Mouse (Mus musculus): ENCODE data around the gene Tnnt2. TPM values are rescaled to one million over a fixed set of nuclear protein-coding genes. Genes with fewer than 3 reads are reported as not detected.
A peak's percentile ranks its signal among the peaks of the same experiment; 100 is the strongest.

Tnnt2 gene
- total RNA-seq (2021): 1,000 to 10,000 TPM; 7,447 to 7,490 TPM

DNA sequence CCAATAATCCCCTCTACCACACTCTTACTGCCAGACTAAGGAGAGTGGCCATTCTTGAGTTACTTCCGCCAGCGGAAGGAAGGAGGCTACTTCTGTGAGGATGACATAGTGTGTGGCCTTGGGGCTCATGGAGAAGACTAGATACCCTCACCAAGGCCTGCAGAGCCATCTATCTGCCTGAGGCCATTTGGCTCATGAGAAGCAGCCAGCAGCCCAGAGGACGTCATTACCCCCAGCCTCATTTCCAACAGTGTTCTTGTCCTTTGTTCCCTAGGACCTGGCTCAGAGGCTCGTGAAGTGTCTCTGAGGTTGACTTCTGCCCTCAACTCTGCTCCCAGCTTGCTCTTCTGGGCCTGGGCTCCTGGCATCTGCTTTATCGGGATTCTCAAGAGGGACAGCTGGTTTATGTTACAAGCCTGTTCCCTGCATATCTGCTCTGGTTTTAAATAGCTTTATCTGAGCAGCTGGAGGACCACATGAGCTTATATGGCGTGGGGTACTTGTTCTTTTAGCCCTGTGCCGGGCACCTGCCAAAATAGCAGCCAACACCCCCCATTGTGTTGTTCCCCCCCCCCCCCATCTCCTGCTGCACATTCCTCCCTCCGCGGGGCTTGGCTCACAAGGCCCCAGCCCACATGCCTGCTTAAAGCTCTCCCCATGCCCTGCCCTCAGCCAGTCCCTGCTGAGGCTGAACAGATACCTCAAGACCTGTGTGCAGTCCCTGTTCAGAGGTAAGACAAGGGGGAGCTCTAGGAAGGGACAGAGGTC is at the start of gene Tnnt2:
TSS of gene Tnnt2 (plus strand) at position 639 of the 768 bp plus-strand sequence.
- peak; percentile 82 to 83 for DNase-seq
- intact Hi-C loops (cut with DNase I): no loop called here

GRCm38 (mm10) chr1:135787799-135788198 is 48.4 kb upstream of the Tnnt2 start:
- peak; percentile 85 to 91 for DNase-seq
- intact Hi-C loops (cut with DNase I): no loop called here

DNA sequence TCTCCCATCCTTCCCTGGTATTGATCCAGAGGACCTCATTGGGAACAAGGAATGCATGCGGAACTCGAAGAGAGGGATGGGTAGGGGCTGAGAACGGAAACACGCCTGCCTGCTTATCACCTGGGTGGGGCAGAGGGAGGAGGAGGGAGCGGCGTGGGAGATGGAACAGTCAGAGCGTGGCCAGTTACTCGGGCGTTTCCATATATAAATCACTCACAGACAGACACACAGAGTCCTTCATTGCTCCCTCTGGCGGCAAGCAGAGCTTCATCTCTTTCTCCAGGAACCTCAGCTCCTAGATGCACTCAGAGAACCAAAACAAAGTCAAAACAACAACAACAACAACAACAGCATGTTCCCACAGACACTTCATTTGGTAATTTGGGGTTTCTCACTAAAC is 47.4 kb upstream of the Tnnt2 start:
- intact Hi-C loops (cut with DNase I): no loop called here
- DNase-seq: peak in 1 of 2 experiments; percentile 64

GRCm38 (mm10) chr1:135789815-135790214 is 46.3 kb upstream of the Tnnt2 start:
- intact Hi-C loops (cut with DNase I): loop anchor here (5.0 kb wide), 1 partner anchor 37 kb away; no protein-coding TSS in a partner anchor
- DNase-seq: peak; percentile 82 to 91

- intact Hi-C loops (cut with DNase I): loop anchor here (5.0 kb wide), 1 partner anchor 35 kb away; no protein-coding TSS in a partner anchor
- DNase-seq: no peak
Measured at GRCm38 (mm10) chr1:135792143-135792939, 43.8 kb upstream of the Tnnt2 start.

GRCm38 (mm10) chr1:135793370-135794215 is 42.6 kb upstream of the Tnnt2 start:
- intact Hi-C loops (cut with DNase I): loop anchor here (5.0 kb wide), 1 partner anchor 34 kb away; no protein-coding TSS in a partner anchor
- DNase-seq: peak; percentile 54 to 61

DNA sequence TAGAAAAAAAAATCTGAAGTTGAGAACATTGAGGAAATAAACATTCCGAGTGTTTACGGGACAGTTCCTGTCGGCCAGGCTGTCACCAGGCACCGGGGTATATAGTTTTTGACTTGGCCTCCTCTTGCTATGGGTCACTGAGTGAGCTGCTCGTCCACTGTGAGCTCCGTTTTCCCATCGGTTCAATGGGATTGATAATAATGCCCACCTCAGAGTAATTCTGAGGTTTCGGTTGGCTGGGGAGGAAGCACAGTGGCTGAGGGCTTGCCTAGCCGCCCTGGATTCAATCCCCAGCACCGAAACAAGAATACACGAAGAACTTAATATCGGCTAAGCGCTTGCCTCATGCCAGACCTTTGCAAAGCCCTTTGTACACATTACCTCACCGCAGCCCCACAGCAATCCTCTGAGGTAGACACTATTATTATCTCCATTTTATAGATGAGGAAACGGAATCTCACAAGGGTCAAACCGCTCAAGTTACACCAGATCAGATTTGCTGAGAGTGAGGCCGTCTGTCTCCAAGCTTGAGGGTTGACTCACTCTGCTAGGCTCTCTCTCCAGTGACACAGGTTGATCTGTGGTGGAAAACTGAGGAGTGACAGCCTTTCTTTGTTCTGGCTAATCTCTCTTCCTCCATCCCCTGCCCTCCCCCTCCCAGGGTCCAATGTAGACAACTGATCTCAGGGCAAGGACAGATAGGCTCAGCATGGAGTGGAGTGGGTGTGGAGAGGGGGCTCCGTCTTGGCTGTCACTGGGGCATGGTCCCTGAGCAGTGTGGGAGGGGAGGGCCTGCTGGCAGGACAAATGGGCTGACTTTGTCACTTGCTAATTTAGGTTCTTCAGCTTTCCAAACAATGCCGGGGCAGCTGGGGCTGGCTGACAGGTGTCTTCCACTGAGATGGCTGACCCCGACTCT is 41.7 kb upstream of the Tnnt2 start:
- intact Hi-C loops (cut with DNase I): loop anchor here (5.0 kb wide), 1 partner anchor 33 kb away; no protein-coding TSS in a partner anchor
- DNase-seq: peak; percentile 31 to 38

DNA sequence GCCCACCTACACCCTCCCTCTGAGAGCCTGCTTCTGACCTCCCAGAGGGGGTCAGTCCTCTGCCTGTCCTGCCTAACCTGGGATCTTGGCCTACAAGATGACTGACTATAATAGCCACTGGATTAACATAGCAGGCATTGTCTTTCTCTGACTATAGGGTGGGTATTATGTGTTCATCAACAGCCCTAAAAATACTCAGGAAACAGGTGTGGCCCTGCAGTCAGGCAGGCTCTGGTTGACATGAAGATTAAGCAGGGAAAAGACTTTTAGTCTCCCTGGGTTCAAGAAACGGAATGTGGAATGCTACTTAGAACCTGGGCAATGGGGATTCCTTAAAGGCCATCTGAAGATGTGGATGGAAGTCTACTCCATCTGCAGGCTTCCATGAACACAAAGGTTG is 37.7 kb upstream of the Tnnt2 start:
- intact Hi-C loops (cut with DNase I): no loop called here
- no peak for DNase-seq

GRCm38 (mm10) chr1:135799109-135799627 is 37.0 kb upstream of the Tnnt2 start:
- intact Hi-C loops (cut with DNase I): no loop called here
- DNase-seq: peak in 1 of 2 experiments; percentile 58

GRCm38 (mm10) chr1:135800192-135800950 is 35.8 kb upstream of the Tnnt2 start:
- DNase-seq: peak; percentile 67 to 74
- intact Hi-C loops (cut with DNase I): no loop called here

DNA sequence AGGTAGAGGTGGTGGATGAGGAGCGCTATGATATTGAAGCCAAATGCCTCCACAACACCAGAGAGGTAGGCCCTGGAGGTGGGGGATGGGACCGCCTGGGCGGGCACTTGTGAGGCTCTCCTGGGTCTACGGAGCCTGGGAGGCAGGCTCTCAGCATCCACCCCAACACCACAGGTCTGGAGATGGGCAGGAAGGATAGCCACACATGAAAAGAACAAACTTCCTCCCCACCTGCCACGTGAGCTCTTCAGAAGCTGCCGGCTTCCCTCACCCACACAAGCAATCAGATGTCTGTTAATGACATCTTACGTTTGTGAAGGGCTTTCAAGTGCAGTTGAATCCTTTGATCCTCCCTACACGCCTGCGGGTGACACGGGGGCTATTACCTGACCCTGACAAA is 28.6 kb upstream of the Tnnt2 start:
- no peak for DNase-seq
- intact Hi-C loops (cut with DNase I): no loop called here

- intact Hi-C loops (cut with DNase I): loop anchor here (2.0 to 5.0 kb wide), 2 partner anchors 19 to 132 kb away; no protein-coding TSS in a partner anchor
- no peak for DNase-seq
Measured at GRCm38 (mm10) chr1:135810180-135810579, 26.0 kb upstream of the Tnnt2 start.

- peak; percentile 91 to 93 for DNase-seq
- intact Hi-C loops (cut with DNase I): loop anchor here (2.0 to 5.0 kb wide), 2 partner anchors 18 to 131 kb away; no protein-coding TSS in a partner anchor
Measured at GRCm38 (mm10) chr1:135811016-135811646, 25.0 kb upstream of the Tnnt2 start.

- intact Hi-C loops (cut with DNase I): loop anchor here (5.0 kb wide), 1 partner anchor 130 kb away; no protein-coding TSS in a partner anchor
- DNase-seq: no peak
Measured at GRCm38 (mm10) chr1:135812205-135812604, 23.9 kb upstream of the Tnnt2 start.

DNA sequence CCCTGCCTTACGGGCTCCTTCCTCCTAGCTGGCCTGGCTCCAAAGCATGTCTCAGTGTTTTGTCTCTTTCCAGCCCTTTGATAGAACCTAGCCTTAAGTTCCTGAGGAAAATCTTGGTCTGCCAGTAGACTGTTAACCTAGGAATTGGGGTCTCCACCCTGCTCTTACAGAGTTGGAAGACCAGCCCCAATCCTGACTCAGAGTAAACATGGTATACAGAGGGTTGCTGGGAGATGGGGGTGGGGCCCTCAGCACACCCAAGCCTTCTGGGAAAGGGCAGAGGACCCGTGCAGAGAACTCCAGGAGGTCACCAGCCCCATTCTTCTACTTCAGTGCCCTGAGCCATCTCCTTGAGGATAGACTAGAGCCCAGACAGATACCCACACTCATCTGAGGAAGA is 23.5 kb upstream of the Tnnt2 start:
- no peak for DNase-seq
- intact Hi-C loops (cut with DNase I): loop anchor here (5.0 kb wide), 1 partner anchor 130 kb away; no protein-coding TSS in a partner anchor

- DNase-seq: no peak
- intact Hi-C loops (cut with DNase I): loop anchor here (5.0 kb wide), 1 partner anchor 129 kb away; no protein-coding TSS in a partner anchor
Measured at GRCm38 (mm10) chr1:135813071-135813470, 23.1 kb upstream of the Tnnt2 start.

DNA sequence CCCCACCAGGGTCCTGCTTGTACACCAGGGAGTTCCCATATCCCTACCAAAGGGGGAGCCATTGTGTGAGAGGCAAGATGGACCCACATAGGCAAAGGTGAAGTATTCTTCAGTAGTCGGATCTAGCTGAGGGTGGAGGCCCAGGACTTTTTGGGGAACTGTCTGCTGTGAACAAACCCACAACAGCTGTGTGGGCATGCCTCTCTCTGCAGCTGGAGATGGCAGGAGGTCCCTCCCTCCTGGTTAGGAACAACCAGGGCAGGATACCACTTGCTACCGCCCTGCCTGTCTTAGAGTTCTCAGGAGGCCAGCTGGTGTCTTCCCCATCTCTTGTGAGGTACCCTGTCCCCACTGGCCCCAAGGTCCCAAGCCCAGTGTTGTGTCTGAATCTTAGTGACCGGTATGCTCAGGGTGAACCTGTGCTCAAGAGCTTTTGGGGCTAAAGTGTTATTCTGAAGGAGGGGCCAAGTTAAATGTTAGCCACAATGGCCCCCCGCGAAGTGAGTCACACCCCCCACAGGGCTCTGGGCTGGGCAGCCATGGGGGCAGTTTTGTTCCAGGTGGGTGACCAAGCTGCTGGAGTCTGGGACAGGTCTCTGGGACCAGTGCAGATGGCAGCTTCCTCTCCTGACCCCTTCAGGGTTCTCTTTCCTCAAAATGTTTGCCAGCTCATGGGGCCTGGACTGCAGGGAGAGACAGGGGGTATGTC is 22.3 kb upstream of the Tnnt2 start:
- no peak for DNase-seq
- intact Hi-C loops (cut with DNase I): loop anchor here (5.0 kb wide), 1 partner anchor 128 kb away; no protein-coding TSS in a partner anchor
